Mouse (Mus musculus): ENCODE measurements at regions not wholly inside any gene's neighbourhood (a gene's known extent, or its start where the extent isn't known, plus 50 kb on each side); places are given as distances from the start of the nearest gene placed in this dataset.
"Not testable (repeated sequence)": the region's sequence is repeated elsewhere in the genome, so short reads cannot be mapped to it uniquely, and the experiment has no call there.

DNA sequence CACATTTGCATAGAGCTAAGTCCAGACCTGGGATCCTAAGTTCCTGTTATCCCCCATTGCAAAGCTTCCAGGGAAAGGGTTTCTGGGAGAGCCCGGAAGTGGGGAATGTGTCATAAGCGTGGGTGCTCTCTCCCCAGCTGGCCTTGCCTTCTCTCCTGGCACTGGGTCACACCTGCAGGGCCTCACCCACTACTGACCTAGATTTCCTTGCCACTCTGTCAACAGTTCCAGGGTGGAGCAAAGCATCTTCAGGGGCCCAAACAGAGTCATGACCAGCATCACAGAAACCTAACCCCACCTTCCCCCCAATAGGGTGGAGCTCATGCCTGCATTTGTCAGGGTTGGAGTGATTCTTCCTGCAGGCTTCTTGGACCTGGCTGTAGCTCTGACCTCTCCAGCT, 109.5 kb upstream of the Ywhaq start:
- not testable (repeated sequence) for H3K9me3 ChIP-seq (ENCODE audit: control insufficient read depth, low read length); H3K27ac ChIP-seq (ENCODE audit: low read length); H3K4me1 ChIP-seq (replicated peaks; ENCODE audit: control insufficient read depth, insufficient read depth, low read length); H3K36me3 ChIP-seq (ENCODE audit: control insufficient read depth, insufficient read depth, low read length); ATAC-seq (ENCODE audit: low read depth); H3K27me3 ChIP-seq (ENCODE audit: control insufficient read depth, insufficient read depth, low read depth, low read length); H3K9ac ChIP-seq (ENCODE audit: low read length); H3K4me3 ChIP-seq (ENCODE audit: low read length); H3K4me2 ChIP-seq (ENCODE audit: low read depth, low read length)
- 56% methylated on average over 1 of the region's 2 CpGs for WGBS

DNA sequence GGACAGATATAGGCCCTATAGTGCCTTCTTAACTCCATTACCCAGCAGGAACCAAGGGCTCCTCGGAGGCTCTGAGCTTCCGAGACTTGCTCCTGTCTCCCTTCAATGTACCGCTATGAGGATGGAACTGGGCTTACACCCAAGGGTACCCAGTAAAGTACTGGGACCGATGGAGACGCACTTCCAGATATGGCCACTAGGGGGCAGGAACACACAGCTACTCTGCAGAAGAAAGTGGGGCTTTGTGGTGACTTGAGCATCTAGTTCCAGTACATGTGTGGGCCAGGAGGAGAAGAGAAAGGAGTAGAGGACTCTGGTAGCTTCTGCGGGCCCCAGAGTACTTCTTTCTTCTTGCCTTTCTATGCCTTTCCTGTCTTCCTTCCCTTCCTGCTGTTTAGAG, 108.1 kb upstream of the Ywhaq start:
- H3K27me3 ChIP-seq (ENCODE audit: control insufficient read depth, insufficient read depth, low read depth, low read length); ATAC-seq (ENCODE audit: low read depth); H3K4me3 ChIP-seq (ENCODE audit: low read length); H3K9me3 ChIP-seq (ENCODE audit: control insufficient read depth, low read length); H3K9ac ChIP-seq (ENCODE audit: low read length); H3K36me3 ChIP-seq (ENCODE audit: control insufficient read depth, insufficient read depth, low read length); H3K4me2 ChIP-seq (ENCODE audit: low read depth, low read length); H3K27ac ChIP-seq (ENCODE audit: low read length); H3K4me1 ChIP-seq (replicated peaks; ENCODE audit: control insufficient read depth, insufficient read depth, low read length): not testable (repeated sequence)
- WGBS = 46% methylated on average over 6 of the region's 6 CpGs

DNA sequence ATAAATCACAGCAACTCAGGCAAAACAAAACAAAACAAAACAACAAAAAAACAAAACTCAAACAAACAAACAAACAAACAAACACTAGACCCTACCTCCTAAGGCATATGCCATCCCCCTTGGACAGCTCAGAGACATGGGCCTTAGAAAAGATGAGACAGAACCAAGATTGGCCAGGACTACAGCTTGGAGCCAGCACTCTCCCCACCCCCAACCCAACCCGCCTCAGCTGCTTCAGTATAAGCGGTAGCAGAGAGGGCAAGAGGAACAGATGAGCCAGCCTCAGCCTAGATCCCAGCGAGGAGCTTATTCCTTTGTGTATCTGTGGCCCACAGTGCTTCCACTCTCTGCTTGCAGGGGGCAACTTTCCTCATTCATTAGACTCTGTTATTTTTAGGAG, 105.2 kb upstream of the Ywhaq start:
- Histone ChIP-seq H3K36me3 (ENCODE audit: control insufficient read depth, insufficient read depth, low read length) (no peaks in the 10 kb centered on the region), H3K4me1 (replicated peaks; ENCODE audit: control insufficient read depth, insufficient read depth, low read length) (no peaks in the 10 kb centered on the region), H3K4me2 (ENCODE audit: low read depth, low read length) (no peak overlapping the region), H3K9ac (ENCODE audit: low read length) (no peak overlapping the region), H3K4me3 (ENCODE audit: low read length) (no peak overlapping the region), H3K27me3 (ENCODE audit: control insufficient read depth, insufficient read depth, low read depth, low read length) (no peaks in the 10 kb centered on the region), H3K9me3 (ENCODE audit: control insufficient read depth, low read length) (no peaks in the 10 kb centered on the region), H3K27ac (ENCODE audit: low read length) (no peak overlapping the region)
- no peak for ATAC-seq (ENCODE audit: low read depth)
- WGBS = 58% methylated on average over 3 of the region's 3 CpGs

GRCm38 (mm10) chr12:21519058-21519457, 101.6 kb upstream of the Ywhaq start:
- Histone ChIP-seq H3K27me3 (ENCODE audit: control insufficient read depth, insufficient read depth, low read depth, low read length) (no peaks in the 10 kb centered on the region), H3K9ac (ENCODE audit: low read length) (no peak overlapping the region), H3K4me2 (ENCODE audit: low read depth, low read length) (no peak overlapping the region), H3K36me3 (ENCODE audit: control insufficient read depth, insufficient read depth, low read length) (no peaks in the 10 kb centered on the region), H3K27ac (ENCODE audit: low read length) (no peak overlapping the region), H3K4me1 (replicated peaks; ENCODE audit: control insufficient read depth, insufficient read depth, low read length) (no peaks in the 10 kb centered on the region), H3K9me3 (ENCODE audit: control insufficient read depth, low read length) (no peaks in the 10 kb centered on the region), H3K4me3 (ENCODE audit: low read length) (no peak overlapping the region)
- no peak for ATAC-seq (ENCODE audit: low read depth)
- 58% methylated on average over 3 of the region's 3 CpGs for WGBS

- no peaks in the 10 kb centered on the region for H3K36me3 ChIP-seq (ENCODE audit: control insufficient read depth, insufficient read depth, low read length)
- no peak overlapping the region for H3K9ac ChIP-seq (ENCODE audit: low read length)
- H3K9me3 ChIP-seq (ENCODE audit: control insufficient read depth, low read length) = no peaks in the 10 kb centered on the region
- no peak overlapping the region for H3K27ac ChIP-seq (ENCODE audit: low read length)
- no peaks in the 10 kb centered on the region for H3K27me3 ChIP-seq (ENCODE audit: control insufficient read depth, insufficient read depth, low read depth, low read length)
- H3K4me2 ChIP-seq (ENCODE audit: low read depth, low read length) = no peak overlapping the region
- no peaks in the 10 kb centered on the region for H3K4me1 ChIP-seq (replicated peaks; ENCODE audit: control insufficient read depth, insufficient read depth, low read length)
- no peak for ATAC-seq (ENCODE audit: low read depth)
- WGBS = 36% methylated on average over 2 of the region's 2 CpGs
- H3K4me3 ChIP-seq (ENCODE audit: low read length) = no peak overlapping the region
These were observed 95.3 kb upstream of the Ywhaq start for GRCm38 (mm10) chr12:21512736-21513135.

DNA sequence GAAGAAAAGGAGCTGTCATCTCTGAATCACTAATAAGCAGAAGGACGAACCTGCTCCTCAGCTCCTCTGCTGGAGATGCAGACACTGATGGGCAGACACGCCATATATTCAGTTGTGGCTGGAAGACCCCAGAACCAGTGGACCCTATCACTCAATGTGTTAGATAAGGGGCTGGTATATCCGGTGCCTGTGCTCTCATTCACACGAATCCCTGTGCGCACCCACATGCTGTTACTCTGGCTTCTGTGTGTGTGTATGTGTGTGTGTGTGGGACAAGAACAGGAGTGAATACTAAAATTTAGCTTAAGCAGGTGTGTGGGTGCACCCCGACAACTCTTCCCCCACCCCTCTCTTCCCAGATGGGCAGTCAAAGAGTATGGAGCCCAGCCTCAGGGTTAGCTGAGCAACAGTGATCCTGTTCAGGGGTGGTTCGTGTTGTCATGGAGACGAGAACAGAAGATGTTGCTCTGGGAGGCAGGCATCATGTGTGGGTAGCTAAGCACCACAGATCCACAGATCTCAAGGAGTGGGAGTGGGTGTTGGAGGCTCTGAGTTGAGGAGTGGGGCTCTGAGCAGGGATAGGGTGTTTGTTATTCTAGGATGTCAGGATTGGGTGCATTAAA, 93.7 kb upstream of the Ywhaq start:
- Histone ChIP-seq H3K4me2 (ENCODE audit: low read depth, low read length) (no peak overlapping the region), H3K4me1 (replicated peaks; ENCODE audit: control insufficient read depth, insufficient read depth, low read length) (no peaks in the 10 kb centered on the region), H3K27me3 (ENCODE audit: control insufficient read depth, insufficient read depth, low read depth, low read length) (no peaks in the 10 kb centered on the region), H3K4me3 (ENCODE audit: low read length) (no peak overlapping the region), H3K9me3 (ENCODE audit: control insufficient read depth, low read length) (no peaks in the 10 kb centered on the region), H3K36me3 (ENCODE audit: control insufficient read depth, insufficient read depth, low read length) (no peaks in the 10 kb centered on the region), H3K9ac (ENCODE audit: low read length) (no peak overlapping the region), H3K27ac (ENCODE audit: low read length) (no peak overlapping the region)
- ATAC-seq (ENCODE audit: low read depth) = no peak
- WGBS = 83% methylated on average over 8 of the region's 8 CpGs

DNA sequence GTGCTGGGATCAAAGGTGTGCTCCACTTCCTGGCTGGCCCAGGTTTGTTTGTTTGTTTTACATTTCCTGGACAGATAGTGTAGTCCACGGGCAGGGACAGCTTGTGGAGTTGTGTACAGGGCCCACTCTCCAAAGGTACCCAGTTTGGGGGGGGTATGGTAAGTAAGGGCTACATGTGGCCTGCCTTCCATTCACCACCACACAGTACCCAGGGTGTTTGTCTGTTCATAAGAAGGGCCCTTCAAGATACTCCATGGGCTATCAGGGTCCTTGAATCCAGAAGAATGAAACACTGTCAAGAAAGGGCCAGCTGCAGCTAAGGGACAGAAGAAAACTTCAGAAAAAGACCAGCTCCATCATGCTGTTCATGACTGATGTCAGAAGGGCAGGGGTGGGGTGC, 89.6 kb upstream of the Ywhaq start:
- Histone ChIP-seq H3K27ac (ENCODE audit: low read length) (no peak overlapping the region), H3K4me3 (ENCODE audit: low read length) (no peak overlapping the region), H3K4me2 (ENCODE audit: low read depth, low read length) (no peak overlapping the region), H3K36me3 (ENCODE audit: control insufficient read depth, insufficient read depth, low read length) (no peaks in the 10 kb centered on the region), H3K27me3 (ENCODE audit: control insufficient read depth, insufficient read depth, low read depth, low read length) (no peaks in the 10 kb centered on the region), H3K4me1 (replicated peaks; ENCODE audit: control insufficient read depth, insufficient read depth, low read length) (no peaks in the 10 kb centered on the region), H3K9me3 (ENCODE audit: control insufficient read depth, low read length) (no peaks in the 10 kb centered on the region), H3K9ac (ENCODE audit: low read length) (no peak overlapping the region)
- ATAC-seq (ENCODE audit: low read depth) = peak; percentile 79
- WGBS = 13% methylated on average over 1 of the region's 1 CpGs

DNA sequence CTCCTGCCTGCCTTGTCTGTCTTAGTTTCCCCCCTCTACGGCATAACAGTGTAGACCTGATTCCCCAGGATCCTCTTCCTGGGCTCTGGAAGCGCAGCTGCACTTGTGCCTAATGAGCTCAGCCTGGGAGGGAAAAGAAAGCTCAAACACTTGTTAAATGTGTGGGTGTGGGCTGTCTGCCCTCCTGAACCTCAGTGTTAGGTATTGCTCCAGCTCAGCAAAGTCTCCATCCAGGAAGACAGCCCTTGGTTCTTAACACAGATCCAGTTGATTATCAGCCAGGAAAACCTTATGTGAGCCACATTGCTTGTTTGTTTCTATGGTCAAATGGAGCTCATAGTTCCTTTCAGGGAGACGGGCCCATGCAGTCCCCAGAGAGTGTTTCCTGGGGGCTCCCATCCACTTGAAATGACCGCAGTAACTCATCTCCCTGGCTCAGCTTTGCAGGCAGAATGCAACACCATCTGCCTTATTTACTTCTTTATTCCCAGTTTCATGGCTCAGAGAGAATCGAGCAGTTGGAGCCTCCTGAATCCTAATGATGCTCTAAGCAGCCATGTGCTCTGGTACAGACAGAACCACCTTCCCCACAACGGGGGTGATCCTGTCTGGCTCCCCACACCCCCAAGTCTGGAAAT, 88.4 kb upstream of the Ywhaq start:
- Histone ChIP-seq H3K27me3 (ENCODE audit: control insufficient read depth, insufficient read depth, low read depth, low read length) (no peaks in the 10 kb centered on the region), H3K27ac (ENCODE audit: low read length) (no peak overlapping the region), H3K4me2 (ENCODE audit: low read depth, low read length) (no peak overlapping the region), H3K9me3 (ENCODE audit: control insufficient read depth, low read length) (no peaks in the 10 kb centered on the region), H3K4me3 (ENCODE audit: low read length) (no peak overlapping the region), H3K4me1 (replicated peaks; ENCODE audit: control insufficient read depth, insufficient read depth, low read length) (no peaks in the 10 kb centered on the region), H3K9ac (ENCODE audit: low read length) (no peak overlapping the region), H3K36me3 (ENCODE audit: control insufficient read depth, insufficient read depth, low read length) (no peaks in the 10 kb centered on the region)
- no peak for ATAC-seq (ENCODE audit: low read depth)
- WGBS = 68% methylated on average over 6 of the region's 6 CpGs

DNA sequence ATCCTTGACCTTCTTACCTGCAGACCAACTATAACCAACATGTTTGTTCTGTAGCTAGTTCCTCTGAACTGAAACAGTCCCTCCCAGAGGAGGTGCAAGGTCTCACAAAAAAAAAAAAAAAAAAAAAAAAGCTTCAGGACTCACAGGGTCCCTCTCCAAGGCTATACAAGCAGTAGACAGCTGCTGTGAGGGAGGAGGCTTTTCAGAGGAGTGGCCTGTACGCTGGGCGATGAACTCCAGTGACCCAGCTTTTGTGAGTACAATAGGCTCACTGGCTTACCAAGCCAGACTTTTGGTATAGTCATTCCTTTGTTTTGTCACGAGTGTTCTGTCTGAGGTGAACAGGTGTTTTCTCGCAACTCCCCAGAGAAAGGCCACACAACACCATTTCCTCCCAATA, 85.8 kb upstream of the Ywhaq start:
- H3K27ac ChIP-seq (ENCODE audit: low read length) = no peak overlapping the region
- no peaks in the 10 kb centered on the region for H3K9me3 ChIP-seq (ENCODE audit: control insufficient read depth, low read length)
- no peak overlapping the region for H3K9ac ChIP-seq (ENCODE audit: low read length)
- no peaks in the 10 kb centered on the region for H3K4me1 ChIP-seq (replicated peaks; ENCODE audit: control insufficient read depth, insufficient read depth, low read length)
- H3K27me3 ChIP-seq (ENCODE audit: control insufficient read depth, insufficient read depth, low read depth, low read length) = no peaks in the 10 kb centered on the region
- no peak for ATAC-seq (ENCODE audit: low read depth)
- H3K36me3 ChIP-seq (ENCODE audit: control insufficient read depth, insufficient read depth, low read length) = no peaks in the 10 kb centered on the region
- no peak overlapping the region for H3K4me3 ChIP-seq (ENCODE audit: low read length)
- WGBS = 58% methylated on average over 4 of the region's 4 CpGs
- no peak overlapping the region for H3K4me2 ChIP-seq (ENCODE audit: low read depth, low read length)

- H3K27me3 ChIP-seq (ENCODE audit: control insufficient read depth, insufficient read depth, low read depth, low read length) = no peaks in the 10 kb centered on the region
- H3K9ac ChIP-seq (ENCODE audit: low read length) = no peak overlapping the region
- no peak overlapping the region for H3K4me2 ChIP-seq (ENCODE audit: low read depth, low read length)
- peaks cover 3% of the 10 kb centered on the region; the same call in 1 of the 2 replicates for H3K4me1 ChIP-seq (replicated peaks; ENCODE audit: control insufficient read depth, insufficient read depth, low read length)
- no peak overlapping the region for H3K4me3 ChIP-seq (ENCODE audit: low read length)
- H3K36me3 ChIP-seq (ENCODE audit: control insufficient read depth, insufficient read depth, low read length) = no peaks in the 10 kb centered on the region
- ATAC-seq (ENCODE audit: low read depth) = no peak
- H3K9me3 ChIP-seq (ENCODE audit: control insufficient read depth, low read length) = no peaks in the 10 kb centered on the region
- no peak overlapping the region for H3K27ac ChIP-seq (ENCODE audit: low read length)
- WGBS = 81% methylated on average over 5 of the region's 5 CpGs
These were observed 79.5 kb upstream of the Ywhaq start for GRCm38 (mm10) chr12:21496974-21497373.

All from lung, embryonic 16.5 days (tissue).